ENCODE assay signal across 8 mouse cellular contexts in genomic region chr9:107612191-107612944, GRCm38 (mm10). TPM values are rescaled to one million over a fixed set of nuclear protein-coding genes. Genes with fewer than 3 reads are reported as not detected.
DNase-seq lines count a peak whose midpoint lies in the region; ATAC-seq and TF ChIP-seq lines count a peak whose summit lies in the region.

No protein-coding gene starts in this region.

- 1% methylated on average over 46 of the region's 48 CpGs for WGBS in hindbrain, postnatal 0 days

- peak; percentile 80 for DNase-seq in WW6 (ENCODE audit: low read depth, low spot score)
- DNase-seq in cerebellum, postnatal 4 days (ENCODE audit: low spot score in 2 of 2) = peak; percentile 99 to 100
- peak; percentile 99 for DNase-seq in gastrocnemius, adult 18-20 months (ENCODE audit: low spot score)
- peak; percentile 99 for DNase-seq in hindbrain, postnatal 0 days (ENCODE audit: low spot score)
- DNase-seq in left cerebral cortex, adult 8-10 months (ENCODE audit: low spot score in 2 of 2) = peak; percentile 97 to 98
- peak; percentile 98 to 99 for DNase-seq in right cerebral cortex, postnatal 10 days (ENCODE audit: low spot score in 2 of 2)
- DNase-seq in urinary bladder, postnatal 25 days (ENCODE audit: low spot score) = peak; percentile 99

- peak overlapping the region; percentile 58 for H3K9ac ChIP-seq in hindbrain, postnatal 0 days (replicated peaks; ENCODE audit: low read length)

- H3K36me3 ChIP-seq in hindbrain, postnatal 0 days (ENCODE audit: insufficient read depth, low read length) = peaks cover 16% of the 10 kb centered on the region
- H3K36me3 ChIP-seq in megakaryocyte, embryonic 14.5 days (replicated peaks; ENCODE audit: low read length) = peaks cover 37% of the 10 kb centered on the region

- H3K4me2 ChIP-seq in hindbrain, postnatal 0 days (ENCODE audit: low read depth, low read length) = peak overlapping the region; percentile 56

- peaks cover 18% of the 10 kb centered on the region for H3K4me1 ChIP-seq in hindbrain, postnatal 0 days (ENCODE audit: insufficient read depth, low read length)
- peaks cover 59% of the 10 kb centered on the region for H3K4me1 ChIP-seq in megakaryocyte, embryonic 14.5 days

- peak; percentile 96 for ATAC-seq in hindbrain, postnatal 0 days

- peak overlapping the region; percentile 98 for H3K27ac ChIP-seq in hindbrain, postnatal 0 days

- peak overlapping the region; percentile 26 for H3K4me3 ChIP-seq in hindbrain, postnatal 0 days (ENCODE audit: low read length)
- peak overlapping the region; percentile 91 for H3K4me3 ChIP-seq in megakaryocyte, embryonic 14.5 days (replicated peaks)

- no peaks in the 10 kb centered on the region for H3K9me3 ChIP-seq in hindbrain, postnatal 0 days (ENCODE audit: low read length)
- no peaks in the 10 kb centered on the region for H3K9me3 ChIP-seq in megakaryocyte, embryonic 14.5 days

- H3K27me3 ChIP-seq in hindbrain, postnatal 0 days (ENCODE audit: insufficient read depth, low read length) = no peaks in the 10 kb centered on the region
- H3K27me3 ChIP-seq in megakaryocyte, embryonic 14.5 days (replicated peaks) = peaks cover 9% of the 10 kb centered on the region

- peak; percentile 80 for TF ChIP-seq CTCF in hindbrain, postnatal 0 days (IDR thresholded peaks at IDR 0.05; ENCODE audit: low read depth)

RNA-seq across cellular contexts. Expression of gene Sema3b, which starts 3.3 kb away (rescaled TPM):
- total RNA-seq in gastrocnemius, adult 18-20 months (2021) = 10 to 100 TPM; 11.0 to 11.4 TPM
- 11.2 and 14.6 TPM in 2 replicates for total RNA-seq in hindbrain, postnatal 0 days (2014; rRNA removed)
- 8.3 and 9.0 TPM in 2 replicates for polyA plus RNA-seq in hindbrain, postnatal 0 days (2015; fragmentation: Nextera tagmentation; extraction: Ambion mirVana)
- 1 to 10 TPM; 5.1 to 5.9 (median 5.3) TPM for total RNA-seq in left cerebral cortex, adult 8-10 months (2022)
- not detected in 2 replicates for polyA plus RNA-seq in megakaryocyte, embryonic 14.5 days (2012; ENCODE audit: insufficient read depth, low replicate concordance)

RNA-seq across cellular contexts. Expression of gene Gnai2, which starts 22.8 kb away (rescaled TPM):
- total RNA-seq in gastrocnemius, adult 18-20 months (2021) = 10 to 100 TPM; 59.3 to 75.5 TPM
- total RNA-seq in hindbrain, postnatal 0 days (2014; rRNA removed) = 334 and 369 TPM in 2 replicates
- polyA plus RNA-seq in hindbrain, postnatal 0 days (2015; fragmentation: Nextera tagmentation; extraction: Ambion mirVana) = 275 and 287 TPM in 2 replicates
- 100 to 1,000 TPM; 239 to 252 (median 247) TPM for total RNA-seq in left cerebral cortex, adult 8-10 months (2022)
- 1,319 and 1,886 TPM in 2 replicates for polyA plus RNA-seq in megakaryocyte, embryonic 14.5 days (2012; ENCODE audit: insufficient read depth, low replicate concordance)

RNA-seq across cellular contexts. Expression of gene Ifrd2, which starts 24.9 kb away (rescaled TPM):
- total RNA-seq in gastrocnemius, adult 18-20 months (2021) = 10 to 100 TPM; 44.6 to 49.7 TPM
- total RNA-seq in hindbrain, postnatal 0 days (2014; rRNA removed) = 7.6 and 10.9 TPM in 2 replicates
- polyA plus RNA-seq in hindbrain, postnatal 0 days (2015; fragmentation: Nextera tagmentation; extraction: Ambion mirVana) = 9.0 and 9.3 TPM in 2 replicates
- 10 to 100 TPM; 11.3 to 15.5 (median 15.3) TPM for total RNA-seq in left cerebral cortex, adult 8-10 months (2022)
- 32.1 and 34.9 TPM in 2 replicates for polyA plus RNA-seq in megakaryocyte, embryonic 14.5 days (2012; ENCODE audit: insufficient read depth, low replicate concordance)

RNA-seq across cellular contexts. Expression of gene Hyal3, which starts 31.8 kb away (rescaled TPM):
- total RNA-seq in gastrocnemius, adult 18-20 months (2021) = under 1 TPM; 0.19 to 0.23 TPM
- 3.3 and 4.9 TPM in 2 replicates for total RNA-seq in hindbrain, postnatal 0 days (2014; rRNA removed)
- polyA plus RNA-seq in hindbrain, postnatal 0 days (2015; fragmentation: Nextera tagmentation; extraction: Ambion mirVana) = 1.7 and 1.9 TPM in 2 replicates
- 1 to 10 TPM; 1.0 to 1.7 (median 1.1) TPM for total RNA-seq in left cerebral cortex, adult 8-10 months (2022)
- polyA plus RNA-seq in megakaryocyte, embryonic 14.5 days (2012; ENCODE audit: insufficient read depth, low replicate concordance) = 0.31 TPM in 1 of 2 replicates, not detected in the other

RNA-seq across cellular contexts. Expression of gene Naa80, which starts 33.7 kb away (rescaled TPM):
- total RNA-seq in gastrocnemius, adult 18-20 months (2021) = 10 to 100 TPM; 14.0 to 15.3 TPM
- total RNA-seq in hindbrain, postnatal 0 days (2014; rRNA removed) = 29.9 and 32.8 TPM in 2 replicates
- polyA plus RNA-seq in hindbrain, postnatal 0 days (2015; fragmentation: Nextera tagmentation; extraction: Ambion mirVana) = 17.8 and 19.4 TPM in 2 replicates
- 10 to 100 TPM in 3 of 4 experiments, 1 to 10 TPM in 1; 9.1 to 17.4 (median 13.3) TPM for total RNA-seq in left cerebral cortex, adult 8-10 months (2022)
- 63.3 and 72.4 TPM in 2 replicates for polyA plus RNA-seq in megakaryocyte, embryonic 14.5 days (2012; ENCODE audit: insufficient read depth, low replicate concordance)

Comparison
In these comparisons a context has a peak if more than half of its experiments do, and no peak if none do; other contexts are left out.
1. Peak in every context shown above with its lines: DNase-seq, ATAC-seq, H3K4me3 ChIP-seq and H3K27ac ChIP-seq.